Mouse (Mus musculus) erythroblast, embryonic 14.5 days (primary cell): ENCODE measurements around the gene Fbxl19.

Experiments used
- GATA1 ChIP-seq: IDR thresholded peaks from 2 replicates; pipeline ENCODE4 v1.6.1; 2012; ENCODE audit warnings: low read length, inconsistent platforms, mixed read lengths
- TAL1 ChIP-seq: IDR thresholded peaks from 3 replicates; pipeline ENCODE4 v1.6.1; 2012; ENCODE audit warnings: low read length, inconsistent platforms, mixed read lengths

DNA sequence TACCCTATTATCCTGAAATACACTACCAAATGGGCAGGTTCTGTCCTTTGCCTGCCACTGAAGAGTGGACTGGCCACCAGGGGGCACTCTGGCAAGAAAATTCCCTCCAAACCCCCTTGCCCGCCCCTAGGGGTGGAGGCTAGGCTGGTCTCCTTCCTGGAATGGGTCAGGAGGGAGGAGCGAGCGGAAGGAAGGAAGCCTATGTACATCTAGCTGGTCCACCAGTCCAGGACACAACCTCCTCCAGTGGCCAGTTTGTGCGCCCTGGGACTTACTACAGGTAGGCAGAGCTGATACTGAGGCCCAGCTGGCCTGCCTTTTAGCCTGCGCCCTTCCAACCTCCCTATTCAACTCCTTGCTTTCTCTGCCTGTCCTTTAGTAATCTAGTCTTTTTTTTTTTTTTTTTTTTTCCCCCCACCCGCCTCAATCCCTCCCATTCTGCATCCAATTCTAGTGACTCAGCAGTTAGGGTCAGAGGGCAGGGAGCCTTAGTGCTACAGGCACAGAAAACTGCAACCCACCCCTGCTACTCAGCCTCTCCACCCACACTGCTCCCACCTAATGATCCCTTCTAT, 56.2 kb downstream of the Fbxl19 start, which contains the start of gene Hsd3b7:
- no peak for TF ChIP-seq GATA1
- no peak for TF ChIP-seq TAL1
